Mouse (Mus musculus): Measurements from ENCODE around the gene Cenpv. TPM values are rescaled to one million over a fixed set of nuclear protein-coding genes. Genes with fewer than 3 reads are reported as not detected.

Cenpv gene
- total and polyA plus RNA-seq, 3 experiments, result 24.4 to 107 (median 33.6) TPM

GRCm38 (mm10) chr11:62522283-62522682, 16.8 kb downstream of the Cenpv start:
- TF ChIP-seq POLR2AphosphoS2 (IDR thresholded peaks at IDR 0.05; ENCODE audit: low read depth, low read length), result no peak
- no peak for TF ChIP-seq ETS1 (conservative IDR thresholded peaks at IDR 0.05; ENCODE audit: low read depth, low read length)
- TF ChIP-seq HCFC1 (IDR thresholded peaks at IDR 0.05; ENCODE audit: low read depth, low read length), result no peak
- TF ChIP-seq MAX (IDR thresholded peaks at IDR 0.05; ENCODE audit: low read length), result no peak
- no peak for TF ChIP-seq SIN3A (IDR thresholded peaks at IDR 0.05; ENCODE audit: low read length)
- TF ChIP-seq ZNF384 (IDR thresholded peaks at IDR 0.05; ENCODE audit: low read depth, low read length), result no peak
- TF ChIP-seq EP300 (IDR thresholded peaks at IDR 0.05; ENCODE audit: low read length), result no peak
- no peak for TF ChIP-seq NELFE (IDR thresholded peaks at IDR 0.05; ENCODE audit: low read depth, low read length)
- no peak for TF ChIP-seq IRF4 (IDR thresholded peaks at IDR 0.05; ENCODE audit: low read depth, low read length)
- no peak for TF ChIP-seq E2F4 (IDR thresholded peaks at IDR 0.05; ENCODE audit: insufficient replicate concordance, low read depth, low read length)
- no peak for TF ChIP-seq ZKSCAN1 (IDR thresholded peaks at IDR 0.05; ENCODE audit: borderline replicate concordance, low read depth, low read length)
- TF ChIP-seq RAD21 (IDR thresholded peaks at IDR 0.05; ENCODE audit: low read depth, low read length), result no peak
- no peak for TF ChIP-seq MAFK (IDR thresholded peaks at IDR 0.05; ENCODE audit: insufficient replicate concordance, low read length)
- no peak for TF ChIP-seq ZMIZ1 (IDR thresholded peaks at IDR 0.05; ENCODE audit: low read depth, low read length)
- no peak for TF ChIP-seq USF2 (conservative IDR thresholded peaks at IDR 0.05; ENCODE audit: low read depth, low read length)
- TF ChIP-seq JUND (conservative IDR thresholded peaks at IDR 0.05; ENCODE audit: low read depth, low read length), result no peak
- TF ChIP-seq CHD2 (IDR thresholded peaks at IDR 0.05; ENCODE audit: low read length), result no peak
- no peak for TF ChIP-seq MYC (IDR thresholded peaks at IDR 0.05; ENCODE audit: low read depth, low read length)
- TF ChIP-seq BHLHE40 (IDR thresholded peaks at IDR 0.05; ENCODE audit: low read depth, low read length), result no peak
- no peak for TF ChIP-seq UBTF (IDR thresholded peaks at IDR 0.05; ENCODE audit: low read depth, low read length)
- no peaks in the 10 kb centered on the region for H3K27me3 ChIP-seq (replicated peaks)
- dilution Hi-C loops (cut with MboI; ENCODE audit: extremely low pct_ligation_motif_present, extremely low pct_unique_long_range_greater_than_20kb, low sequenced_read_pairs), result no loop called here
- H3K4me1 ChIP-seq (ENCODE audit: control insufficient read depth in 1 of 2, insufficient read depth in 2 of 2), result no peaks in the 10 kb centered on the region
- no peak overlapping the region for H3K9ac ChIP-seq (ENCODE audit: insufficient read depth, low read depth)
- no peaks in the 10 kb centered on the region for H3K79me2 ChIP-seq (replicated peaks; ENCODE audit: control insufficient read depth, extremely low read depth, insufficient read depth, poor library complexity, severe bottlenecking)
- H3K27ac ChIP-seq (ENCODE audit: insufficient read depth, low read depth), result no peak overlapping the region
- H3K4me3 ChIP-seq (replicated peaks in 1 of 3; ENCODE audit: low read depth in 2 of 3, low read length in 2 of 3, poor library complexity in 1 of 3), result no peak overlapping the region
- DNase-seq (ENCODE audit: extremely low read depth), result no peak
- no peak overlapping the region for H3K4me2 ChIP-seq (ENCODE audit: insufficient read depth, low read depth, poor library complexity, severe bottlenecking)
- no peaks in the 10 kb centered on the region for H3K9me3 ChIP-seq (replicated peaks; ENCODE audit: low read length)
- H3K36me3 ChIP-seq (replicated peaks in 1 of 2; ENCODE audit: control insufficient read depth in 1 of 2, insufficient read depth in 1 of 2, low read length in 1 of 2), result peaks cover 6 to 15% of the 10 kb centered on the region in 2 experiments
- in situ Hi-C loops (cut with MboI; ENCODE audit: low pct_ligation_motif_present, low pct_unique_long_range_greater_than_20kb, low sequenced_read_pairs), result no loop called here

DNA sequence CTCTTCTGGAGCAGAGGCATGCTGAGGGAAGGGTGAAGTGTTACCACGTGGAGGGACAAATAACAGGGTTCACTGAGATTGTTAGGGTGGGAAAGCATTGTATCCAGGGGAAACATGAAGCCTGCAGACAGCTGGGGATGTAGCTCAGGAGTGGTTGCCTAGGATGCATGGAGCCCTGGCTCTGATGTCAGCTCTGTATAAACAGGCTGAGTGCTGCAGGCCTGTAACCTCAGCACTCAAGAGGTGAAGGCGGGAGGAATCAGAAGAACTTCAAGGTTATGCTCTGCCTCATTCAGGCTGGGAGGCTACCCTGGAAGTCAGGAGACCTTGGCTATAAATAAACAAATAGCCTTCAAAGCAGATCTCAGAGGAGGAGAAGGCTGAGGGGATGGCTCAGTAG, 20.1 kb downstream of the Cenpv start:
- no peak overlapping the region for H3K27ac ChIP-seq (ENCODE audit: insufficient read depth, low read depth)
- no peaks in the 10 kb centered on the region for H3K79me2 ChIP-seq (replicated peaks; ENCODE audit: control insufficient read depth, extremely low read depth, insufficient read depth, poor library complexity, severe bottlenecking)
- no peak overlapping the region for H3K4me2 ChIP-seq (ENCODE audit: insufficient read depth, low read depth, poor library complexity, severe bottlenecking)
- dilution Hi-C loops (cut with MboI; ENCODE audit: extremely low pct_ligation_motif_present, extremely low pct_unique_long_range_greater_than_20kb, low sequenced_read_pairs), result no loop called here
- H3K9me3 ChIP-seq (replicated peaks; ENCODE audit: low read length), result no peaks in the 10 kb centered on the region
- in situ Hi-C loops (cut with MboI; ENCODE audit: low pct_ligation_motif_present, low pct_unique_long_range_greater_than_20kb, low sequenced_read_pairs), result no loop called here
- no peak overlapping the region for H3K9ac ChIP-seq (ENCODE audit: insufficient read depth, low read depth)
- H3K27me3 ChIP-seq (replicated peaks), result no peaks in the 10 kb centered on the region
- no peaks in the 10 kb centered on the region for H3K36me3 ChIP-seq (replicated peaks in 1 of 2; ENCODE audit: control insufficient read depth in 1 of 2, insufficient read depth in 1 of 2, low read length in 1 of 2)
- DNase-seq (ENCODE audit: extremely low read depth), result no peak
- TF ChIP-seq CHD2 (IDR thresholded peaks at IDR 0.05; ENCODE audit: low read length) (no peak), CHD1 (IDR thresholded peaks at IDR 0.05; ENCODE audit: low read depth, low read length) (no peak), PAX5 (IDR thresholded peaks at IDR 0.05; ENCODE audit: low read length) (no peak), ZKSCAN1 (IDR thresholded peaks at IDR 0.05; ENCODE audit: borderline replicate concordance, low read depth, low read length) (no peak), MEF2A (IDR thresholded peaks at IDR 0.05; ENCODE audit: borderline replicate concordance, low read depth, low read length) (no peak), RCOR1 (conservative IDR thresholded peaks at IDR 0.05; ENCODE audit: low read depth, low read length) (no peak), BHLHE40 (IDR thresholded peaks at IDR 0.05; ENCODE audit: low read depth, low read length) (no peak), ELF1 (IDR thresholded peaks at IDR 0.05; ENCODE audit: low read depth, low read length) (no peak), GABPA (IDR thresholded peaks at IDR 0.05; ENCODE audit: insufficient replicate concordance, low read depth, low read length) (no peak), TCF12 (IDR thresholded peaks at IDR 0.05; ENCODE audit: low read depth, low read length) (no peak), NELFE (IDR thresholded peaks at IDR 0.05; ENCODE audit: low read depth, low read length) (no peak), EP300 (IDR thresholded peaks at IDR 0.05; ENCODE audit: low read length) (no peak)
- no peaks in the 10 kb centered on the region for H3K4me1 ChIP-seq (ENCODE audit: control insufficient read depth in 1 of 2, insufficient read depth in 2 of 2)
- H3K4me3 ChIP-seq (replicated peaks in 1 of 3; ENCODE audit: low read depth in 2 of 3, low read length in 2 of 3, poor library complexity in 1 of 3), result no peak overlapping the region

All from CH12.LX (cell line).